In genomic region chr14:45551121-45551768, GRCm38 (mm10) we compare ENCODE assay signal across 8 mouse cellular contexts. TPM values are rescaled to one million over a fixed set of nuclear protein-coding genes. Genes with fewer than 3 reads are reported as not detected.
DNase-seq lines count a peak whose midpoint lies in the region; ATAC-seq and TF ChIP-seq lines count a peak whose summit lies in the region.

No protein-coding gene starts in this region.

- no peak overlapping the region for H3K27ac ChIP-seq in forebrain, embryonic 16.5 days (ENCODE audit: low read length)
- H3K27ac ChIP-seq in liver, embryonic 13.5 days, result no peak overlapping the region
- no peak overlapping the region for H3K27ac ChIP-seq in testis, adult 2 months (ENCODE audit: control insufficient read depth, insufficient read depth, low read depth, low read length)

- no peak overlapping the region for H3K9ac ChIP-seq in forebrain, embryonic 16.5 days (replicated peaks; ENCODE audit: low read depth, low read length)
- no peak overlapping the region for H3K9ac ChIP-seq in liver, embryonic 13.5 days

- peak; percentile 70; the same call in 1 of the 2 replicates for TF ChIP-seq CTCF in brain, embryonic 14.5 days (IDR thresholded peaks at IDR 0.05; ENCODE audit: borderline replicate concordance, extremely low read depth, insufficient read depth, insufficient read length)
- peak; percentile 66 for TF ChIP-seq CTCF in testis, adult 2 months (IDR thresholded peaks at IDR 0.05; ENCODE audit: control insufficient read depth, insufficient read depth, insufficient replicate concordance, low read depth, low read length)

- peak; percentile 31 for DNase-seq in gastrocnemius, postnatal 10 days
- DNase-seq in gastrocnemius, adult 18-20 months (ENCODE audit: low spot score), result no peak
- peak; percentile 17 for DNase-seq in 416B (ENCODE audit: low read depth)
- peak; percentile 81 for DNase-seq in brain, embryonic 14.5 days (ENCODE audit: low read depth)
- DNase-seq in liver, embryonic 13.5 days, result peak; percentile 29
- no peak for DNase-seq in gastrocnemius, postnatal 14 days

- 0 out of 2 replicates have a peak overlapping the region, but pooled peaks have one; percentile 2 for H3K4me3 ChIP-seq in forebrain, embryonic 16.5 days (replicated peaks; ENCODE audit: low read length)
- no peak overlapping the region for H3K4me3 ChIP-seq in liver, embryonic 13.5 days (replicated peaks)
- H3K4me3 ChIP-seq in testis, adult 2 months (ENCODE audit: control insufficient read depth, low read depth, low read length), result peak overlapping the region; percentile 63

- H3K27me3 ChIP-seq in forebrain, embryonic 16.5 days (replicated peaks; ENCODE audit: control insufficient read depth, insufficient read depth, low read length), result no peaks in the 10 kb centered on the region
- H3K27me3 ChIP-seq in liver, embryonic 13.5 days, result peaks cover 7% of the 10 kb centered on the region; the same call in 1 of the 2 replicates
- no peaks in the 10 kb centered on the region for H3K27me3 ChIP-seq in testis, adult 2 months (ENCODE audit: control insufficient read depth, insufficient read depth, low read length)

- no peaks in the 10 kb centered on the region for H3K4me1 ChIP-seq in forebrain, embryonic 16.5 days (replicated peaks; ENCODE audit: control insufficient read depth, insufficient read depth, low read length)
- peaks cover 5% of the 10 kb centered on the region for H3K4me1 ChIP-seq in liver, embryonic 13.5 days (replicated peaks)
- no peaks in the 10 kb centered on the region; the same call in 1 of the 2 replicates for H3K4me1 ChIP-seq in testis, adult 2 months (ENCODE audit: control insufficient read depth, insufficient read depth, low read length)

- WGBS in forebrain, embryonic 16.5 days, result 56% methylated on average over 17 of the region's 17 CpGs
- WGBS in liver, embryonic 13.5 days (ENCODE audit: insufficient replicate concordance), result 41% methylated on average over 17 of the region's 17 CpGs

- intact Hi-C loops in gastrocnemius, postnatal 14 days (cut with DNase I; ENCODE audit: low total_unique reads), result no loop called here

- H3K4me2 ChIP-seq in forebrain, embryonic 16.5 days (ENCODE audit: low read length), result no peak overlapping the region
- 0 out of 2 replicates have a peak overlapping the region, but pooled peaks have one; percentile 14 for H3K4me2 ChIP-seq in liver, embryonic 13.5 days

- TF ChIP-seq POLR2A in brain, embryonic 14.5 days (IDR thresholded peaks at IDR 0.05; ENCODE audit: borderline replicate concordance, extremely low read depth, insufficient read depth, insufficient read length, poor library complexity, severe bottlenecking), result no peak
- TF ChIP-seq POLR2A in testis, adult 2 months (IDR thresholded peaks at IDR 0.05; ENCODE audit: control insufficient read depth, low read depth, low read length), result no peak

- H3K9me3 ChIP-seq in forebrain, embryonic 16.5 days (ENCODE audit: control insufficient read depth, low read length), result no peaks in the 10 kb centered on the region
- H3K9me3 ChIP-seq in liver, embryonic 13.5 days (replicated peaks), result no peaks in the 10 kb centered on the region

- H3K36me3 ChIP-seq in forebrain, embryonic 16.5 days (ENCODE audit: control insufficient read depth, insufficient read depth), result no peaks in the 10 kb centered on the region
- H3K36me3 ChIP-seq in liver, embryonic 13.5 days, result no peaks in the 10 kb centered on the region
- no peaks in the 10 kb centered on the region for H3K36me3 ChIP-seq in testis, adult 2 months (ENCODE audit: control insufficient read depth, insufficient read depth, low read length)

- peak; percentile 86 for ATAC-seq in forebrain, embryonic 16.5 days
- no peak for ATAC-seq in liver, embryonic 13.5 days (ENCODE audit: low read depth)

RNA-seq across cellular contexts. Expression of gene Fermt2, which starts 21.3 kb away (rescaled TPM):
- total RNA-seq in gastrocnemius, postnatal 10 days (2021), result 100 to 1,000 TPM; 207 to 241 TPM
- total RNA-seq in gastrocnemius, adult 18-20 months (2021), result 100 to 1,000 TPM; 222 to 227 TPM
- polyA plus RNA-seq in brain, embryonic 14.5 days (2012; rRNA removed), result 44.8 and 46.3 TPM in 2 replicates
- polyA plus RNA-seq in forebrain, embryonic 16.5 days (2015; fragmentation: Nextera tagmentation; extraction: Ambion mirVana), result 58.4 and 58.6 TPM in 2 replicates
- polyA plus RNA-seq in liver, embryonic 13.5 days (2015; fragmentation: Nextera tagmentation; extraction: Ambion mirVana), result 31.6 and 35.4 TPM in 2 replicates
- polyA plus RNA-seq in testis, adult 2 months (2012; rRNA removed), result 6.4 and 6.6 TPM in 2 replicates
- 100 to 1,000 TPM; 180 to 188 TPM for total RNA-seq in gastrocnemius, postnatal 14 days (2021)

Comparison
In these comparisons a context has a peak if more than half of its experiments do, and no peak if none do; other contexts are left out.
1. DNase-seq: peak in gastrocnemius, postnatal 10 days (single experiment), 416B (single experiment), brain, embryonic 14.5 days (single experiment) and liver, embryonic 13.5 days (single experiment); none in gastrocnemius, adult 18-20 months (single experiment) and gastrocnemius, postnatal 14 days (single experiment).